Mouse (Mus musculus): ENCODE measurements around the gene Ndfip2.
A peak's percentile ranks its signal among the peaks of the same experiment; 100 is the strongest.

Ndfip2 gene

GRCm38 (mm10) chr14:105287557-105287956 lies 29.2 kb downstream of the Ndfip2 start:
- no peak for DNase-seq (ENCODE audit: low spot score)

DNA sequence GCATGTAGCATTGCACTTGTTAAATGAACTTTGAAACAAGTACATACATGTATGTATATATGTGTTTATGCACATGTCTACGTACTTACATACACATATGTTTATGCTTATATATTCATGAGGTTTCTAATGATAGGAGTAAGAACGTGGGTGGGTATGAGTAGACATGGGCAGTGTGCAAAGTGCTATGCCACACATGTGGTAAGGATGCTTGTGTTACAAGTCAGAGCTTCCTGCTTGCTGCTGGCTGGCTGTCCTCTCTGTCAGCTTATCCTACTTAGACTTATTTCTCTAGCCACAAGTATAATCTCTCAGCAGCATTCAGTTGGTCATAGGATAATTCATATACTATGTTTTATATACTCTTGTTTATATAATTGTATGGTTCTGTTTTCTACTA lies 29.6 kb downstream of the Ndfip2 start:
- DNase-seq (ENCODE audit: low spot score) = no peak

- no peak for DNase-seq (ENCODE audit: low spot score)
Measured at GRCm38 (mm10) chr14:105288529-105288928, 30.2 kb downstream of the Ndfip2 start.

- no peak for DNase-seq (ENCODE audit: low spot score)
Measured at GRCm38 (mm10) chr14:105292139-105292538, 33.8 kb downstream of the Ndfip2 start.

- DNase-seq (ENCODE audit: low spot score) = no peak
Measured at GRCm38 (mm10) chr14:105293777-105294176, 35.4 kb downstream of the Ndfip2 start.

DNA sequence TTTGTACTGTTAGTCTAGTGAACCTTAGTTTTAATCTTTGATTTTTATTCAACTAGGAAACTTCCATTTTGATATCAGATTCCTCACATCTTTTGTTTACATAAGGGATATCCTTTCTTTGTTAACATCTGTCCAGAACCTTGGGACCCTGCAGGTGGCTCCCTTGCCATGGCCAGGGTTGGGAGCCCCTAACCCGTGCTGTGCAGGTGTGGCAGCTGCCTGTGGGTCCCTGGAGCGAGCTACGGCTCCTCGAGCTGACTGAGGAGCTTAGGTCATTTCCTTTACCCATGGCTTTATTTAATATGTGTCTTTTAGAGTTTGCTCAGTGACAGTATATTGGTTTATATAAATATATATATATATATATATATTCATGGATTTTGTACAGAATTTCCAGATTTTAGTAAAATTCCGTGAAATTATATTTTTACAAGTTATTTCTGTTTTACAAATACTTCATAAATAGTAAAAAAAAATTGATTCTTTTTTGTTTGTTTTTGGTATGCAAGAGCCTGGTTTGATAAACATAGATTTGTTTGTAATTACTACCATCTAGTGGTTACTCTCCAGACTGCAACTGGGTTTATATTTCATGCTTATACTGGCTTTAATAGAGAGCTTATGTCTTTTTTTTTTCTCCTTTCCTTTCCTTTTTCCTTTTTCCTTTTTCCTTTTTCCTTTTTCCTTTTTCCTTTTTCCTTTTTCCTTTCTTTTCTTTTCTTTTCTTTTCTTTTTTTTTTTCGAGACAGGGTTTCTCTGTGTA lies 37.6 kb downstream of the Ndfip2 start:
- DNase-seq (ENCODE audit: low spot score) = peak; percentile 74

GRCm38 (mm10) chr14:105299744-105300255 lies 41.4 kb downstream of the Ndfip2 start:
- DNase-seq (ENCODE audit: low spot score) = no peak

DNA sequence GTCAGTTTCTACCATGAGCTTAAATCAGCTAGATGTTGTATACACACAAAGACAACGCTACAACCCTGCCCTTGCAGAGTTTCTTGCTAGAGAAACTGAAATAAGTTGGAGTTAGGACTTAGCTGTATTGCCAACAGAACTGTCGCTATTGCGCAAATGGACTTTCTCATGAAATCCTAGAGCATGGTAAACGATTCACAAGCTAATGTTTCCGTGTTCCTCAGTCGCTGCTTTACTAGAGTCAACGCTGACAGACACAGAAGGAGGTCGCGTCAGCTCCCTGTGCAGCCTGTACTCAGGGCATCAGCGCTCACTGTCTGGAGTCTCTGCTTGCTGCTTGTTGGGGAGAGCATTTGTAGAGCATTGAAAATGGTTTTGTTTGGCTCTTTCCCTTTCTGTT lies 42.2 kb downstream of the Ndfip2 start:
- no peak for DNase-seq (ENCODE audit: low spot score)

DNA sequence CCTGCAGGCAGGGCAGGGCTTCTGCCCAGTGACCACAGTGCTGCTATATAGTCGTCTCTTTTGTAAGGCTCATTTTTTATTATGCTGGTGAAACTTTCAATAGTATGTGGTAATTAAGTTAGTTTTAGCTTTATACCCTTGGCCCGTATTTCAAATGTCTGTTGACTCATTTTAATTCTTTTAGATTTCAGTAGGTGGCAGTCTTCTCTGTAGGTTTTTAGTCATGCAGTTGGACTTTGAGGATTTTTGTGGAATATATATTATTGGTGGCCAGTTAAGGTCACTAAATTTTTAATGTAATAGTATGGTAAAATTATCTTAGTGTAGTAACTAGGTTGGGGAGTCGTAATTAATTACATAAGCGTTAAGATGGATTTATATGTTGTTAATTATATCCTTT lies 44.3 kb downstream of the Ndfip2 start:
- no peak for DNase-seq (ENCODE audit: low spot score)

- DNase-seq (ENCODE audit: low spot score) = no peak
Measured at GRCm38 (mm10) chr14:105307716-105308115, 49.3 kb downstream of the Ndfip2 start.

- DNase-seq (ENCODE audit: low spot score) = no peak
Measured at GRCm38 (mm10) chr14:105312366-105312765, 54.0 kb downstream of the Ndfip2 start.

GRCm38 (mm10) chr14:105312944-105313343 lies 54.6 kb downstream of the Ndfip2 start:
- DNase-seq (ENCODE audit: low spot score) = no peak

GRCm38 (mm10) chr14:105313877-105314276 lies 55.5 kb downstream of the Ndfip2 start:
- peak; percentile 38 for DNase-seq (ENCODE audit: low spot score)

DNA sequence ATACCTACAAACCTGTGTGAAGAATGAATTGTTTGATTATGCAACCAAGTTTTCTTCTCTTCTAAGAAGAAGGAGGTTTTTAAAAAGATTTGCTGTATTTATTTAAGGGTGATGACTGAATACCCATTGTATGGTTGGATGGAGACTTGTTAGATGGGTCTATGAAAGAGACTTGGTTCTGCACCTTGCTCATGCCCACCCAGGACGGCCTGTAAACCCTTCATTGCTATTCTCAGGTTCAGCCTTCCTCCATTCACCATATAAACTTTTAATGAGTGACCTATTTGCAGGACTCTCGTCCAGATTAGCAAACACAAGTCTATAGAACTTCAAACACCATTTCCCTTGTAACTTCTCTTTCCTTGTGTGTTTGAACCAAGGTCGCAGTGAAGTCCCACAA lies 63.3 kb downstream of the Ndfip2 start:
- no peak for DNase-seq (ENCODE audit: low spot score)

DNA sequence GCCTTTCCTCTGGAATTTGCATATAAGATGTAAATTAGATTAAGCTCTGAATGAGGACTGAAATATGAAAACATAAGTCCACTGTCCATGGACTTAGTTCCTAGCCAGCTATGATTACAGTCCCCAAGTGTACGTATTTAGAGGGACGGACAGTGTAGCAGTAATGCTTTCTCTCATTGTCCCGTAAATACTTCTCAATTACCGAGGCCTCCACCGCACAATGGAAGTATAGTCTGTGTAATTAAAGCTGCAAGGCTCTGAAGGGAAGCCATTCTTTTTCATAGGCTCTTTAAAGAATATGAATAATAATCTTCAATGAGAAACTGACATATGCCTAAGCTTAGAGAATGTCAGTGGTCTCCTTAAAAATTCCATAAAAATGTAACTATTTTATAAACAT lies 64.5 kb downstream of the Ndfip2 start:
- DNase-seq (ENCODE audit: low spot score) = no peak

- no peak for DNase-seq (ENCODE audit: low spot score)
Measured at GRCm38 (mm10) chr14:105323448-105323847, 65.1 kb downstream of the Ndfip2 start.

- peak; percentile 73 for DNase-seq (ENCODE audit: low spot score)
Measured at GRCm38 (mm10) chr14:105328397-105329302, 70.3 kb downstream of the Ndfip2 start.

GRCm38 (mm10) chr14:105333475-105334094 lies 75.2 kb downstream of the Ndfip2 start:
- no peak for DNase-seq (ENCODE audit: low spot score)

DNA sequence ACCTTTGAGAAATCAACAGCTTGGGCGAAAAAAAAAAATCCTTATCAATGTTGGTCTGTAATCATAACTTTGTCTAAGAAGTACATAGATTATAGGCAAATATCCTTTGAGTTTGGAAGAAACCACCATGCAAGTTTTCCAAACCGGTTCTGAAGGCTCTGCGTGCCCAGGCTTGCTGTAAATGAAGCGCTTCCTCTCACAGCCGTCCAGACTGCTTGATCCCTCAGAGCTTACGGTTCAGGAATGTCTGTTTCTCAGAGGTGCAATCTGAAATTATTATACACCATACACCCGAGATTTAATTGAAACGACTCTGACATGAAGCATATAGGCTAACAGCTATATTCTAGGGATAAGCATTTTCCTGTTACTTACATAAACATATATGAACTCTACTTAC lies 83.4 kb downstream of the Ndfip2 start:
- no peak for DNase-seq (ENCODE audit: low spot score)

DNA sequence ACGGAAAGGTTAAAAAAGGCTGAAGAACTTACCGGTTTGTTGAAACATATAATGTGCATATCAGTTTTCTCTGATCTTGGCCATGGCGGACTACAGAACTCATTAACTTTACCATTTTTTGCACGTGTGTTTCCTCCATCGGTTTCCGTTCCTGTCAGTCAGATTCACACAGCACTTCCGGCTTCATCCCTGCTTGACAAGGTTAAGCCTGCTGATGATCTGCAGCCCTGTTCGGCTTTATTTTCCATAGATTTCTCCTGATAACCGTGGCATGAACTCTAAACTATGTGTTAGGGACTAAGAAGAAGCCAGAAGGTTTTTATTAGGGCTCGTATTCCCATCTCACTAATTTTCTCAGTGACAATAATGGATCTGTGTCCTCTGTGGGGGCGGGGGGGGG lies 95.7 kb downstream of the Ndfip2 start:
- DNase-seq (ENCODE audit: low spot score) = no peak
